Mouse (Mus musculus): Measurements from ENCODE around the gene Commd1.

Commd1 gene

DNA sequence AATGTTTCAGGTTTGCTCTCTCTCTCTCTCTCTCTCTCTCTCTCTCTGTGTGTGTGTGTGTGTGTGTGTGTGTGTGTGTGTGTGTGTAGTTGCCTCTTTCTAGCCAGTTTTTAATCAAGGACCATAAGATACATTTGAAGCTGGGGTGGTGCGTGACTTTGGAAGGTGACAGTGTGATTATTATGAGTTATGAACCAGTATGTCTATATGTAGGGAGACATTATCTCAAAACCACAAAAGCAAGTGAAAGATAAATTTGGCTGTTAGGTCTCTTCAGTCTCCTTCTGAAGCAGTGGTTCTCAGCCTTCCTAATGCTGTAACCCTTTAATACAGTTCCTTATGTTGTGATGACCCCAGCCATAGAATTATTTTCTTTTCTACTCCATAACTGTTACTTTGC, 96.8 kb downstream of the Commd1 start:
- no peak for DNase-seq

GRCm38 (mm10) chr11:22883676-22884075, 98.5 kb downstream of the Commd1 start:
- no peak for DNase-seq

DNA sequence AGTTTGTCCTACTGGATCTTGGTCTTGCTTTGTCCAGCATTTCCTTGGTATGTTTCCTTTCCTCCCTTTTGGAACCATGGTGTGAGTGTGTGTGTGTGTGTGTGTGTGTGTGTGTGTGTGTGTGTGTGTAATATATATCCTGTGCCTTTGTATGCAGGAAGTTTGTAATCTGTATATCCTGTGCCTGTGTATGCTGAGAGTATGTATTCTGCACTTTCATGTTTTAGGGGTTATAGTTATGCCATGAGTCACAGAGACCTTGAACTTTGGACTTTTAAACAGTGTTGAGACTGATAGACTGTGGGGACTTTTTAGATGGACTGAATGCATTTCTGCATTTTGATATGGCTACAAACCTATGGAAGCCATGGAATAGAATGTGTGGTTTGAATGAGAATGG, 99.3 kb downstream of the Commd1 start:
- DNase-seq = no peak

DNA sequence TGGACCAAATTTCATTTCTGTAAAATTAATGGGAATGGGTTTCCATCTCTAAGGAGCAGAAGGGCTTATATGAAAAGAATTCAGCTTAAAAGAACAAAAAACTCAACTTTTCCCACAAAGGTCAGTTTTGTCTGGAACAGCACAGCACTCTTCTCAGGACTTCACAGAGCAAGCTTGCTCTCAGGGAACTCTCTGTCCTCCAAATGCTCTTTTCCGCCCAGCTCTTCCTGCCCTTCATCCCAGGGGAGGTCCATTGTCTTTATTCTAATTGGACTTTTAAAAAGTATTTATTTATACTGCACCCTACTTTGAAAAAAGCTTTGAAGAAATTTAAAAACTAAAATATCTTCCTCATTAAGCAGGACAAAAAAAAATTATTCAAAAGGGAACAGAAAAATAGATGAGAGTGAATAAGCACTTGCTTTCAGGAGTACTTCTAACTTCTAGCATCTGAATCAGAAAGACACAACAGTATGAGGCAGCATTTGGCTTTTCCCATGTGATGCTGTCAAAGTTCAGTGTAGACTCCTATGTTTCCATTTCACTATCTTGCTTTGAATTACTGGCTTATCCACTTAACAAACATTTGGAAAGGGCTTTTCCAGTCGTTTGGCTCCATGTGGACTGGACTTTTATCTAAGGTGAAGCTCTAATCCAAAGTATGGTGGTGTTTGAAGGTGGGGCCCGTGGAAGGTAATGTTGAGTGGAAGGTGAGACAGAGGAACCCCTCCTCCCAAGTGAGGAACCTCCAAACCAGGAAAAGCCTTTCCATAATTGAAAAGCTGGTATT, 101.6 kb downstream of the Commd1 start:
- no peak for DNase-seq

DNA sequence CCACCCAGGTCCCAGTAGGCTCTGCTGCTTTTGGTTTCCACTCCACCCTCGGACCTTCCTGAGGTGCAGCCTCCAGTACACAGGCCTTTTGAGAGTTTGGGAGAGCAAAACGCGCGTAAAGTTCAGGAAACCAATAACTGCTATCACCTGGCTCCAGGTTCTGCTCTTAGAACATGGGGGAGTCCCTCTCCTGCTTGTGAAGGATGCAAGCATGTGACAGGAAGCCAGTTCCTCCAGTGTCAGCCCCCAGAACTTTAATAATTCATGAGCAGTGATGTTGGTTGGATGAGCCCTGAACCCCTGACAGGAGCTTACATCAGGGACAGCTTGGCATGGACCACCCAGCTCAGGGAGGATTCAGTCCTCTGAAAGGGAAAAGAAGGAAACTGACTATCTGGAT, 102.5 kb downstream of the Commd1 start:
- no peak for DNase-seq

DNA sequence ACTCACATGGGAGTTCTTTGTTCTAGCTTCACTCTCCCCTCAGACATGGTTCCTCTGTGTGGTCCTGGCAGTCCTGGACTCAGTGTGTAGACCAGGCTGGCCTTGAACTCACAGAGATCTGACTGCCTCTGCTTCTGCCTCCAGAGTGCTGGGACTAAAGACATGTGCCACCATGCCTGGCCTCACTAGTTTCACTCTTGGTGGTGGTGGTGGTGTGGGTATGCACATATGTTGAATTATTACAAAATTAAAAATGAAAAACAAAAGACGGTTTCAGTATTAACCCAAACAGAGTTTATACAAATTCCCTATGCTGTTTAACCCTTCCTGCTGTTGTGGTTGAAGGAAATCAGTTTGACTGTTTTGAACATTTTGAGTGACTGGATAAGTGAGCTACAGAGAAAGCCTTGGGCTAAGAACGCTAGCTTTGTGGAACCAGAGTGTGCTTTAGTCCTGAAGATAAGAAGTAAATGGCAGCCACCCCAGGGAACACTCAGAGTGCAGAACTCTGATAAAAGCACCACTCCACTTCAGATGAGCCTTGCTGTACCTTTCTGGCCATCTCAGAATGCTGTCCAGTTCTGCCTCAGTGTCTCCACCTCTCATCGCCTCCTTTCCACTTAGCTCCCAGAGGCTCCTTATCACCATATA, 105.4 kb downstream of the Commd1 start:
- DNase-seq = no peak

DNA sequence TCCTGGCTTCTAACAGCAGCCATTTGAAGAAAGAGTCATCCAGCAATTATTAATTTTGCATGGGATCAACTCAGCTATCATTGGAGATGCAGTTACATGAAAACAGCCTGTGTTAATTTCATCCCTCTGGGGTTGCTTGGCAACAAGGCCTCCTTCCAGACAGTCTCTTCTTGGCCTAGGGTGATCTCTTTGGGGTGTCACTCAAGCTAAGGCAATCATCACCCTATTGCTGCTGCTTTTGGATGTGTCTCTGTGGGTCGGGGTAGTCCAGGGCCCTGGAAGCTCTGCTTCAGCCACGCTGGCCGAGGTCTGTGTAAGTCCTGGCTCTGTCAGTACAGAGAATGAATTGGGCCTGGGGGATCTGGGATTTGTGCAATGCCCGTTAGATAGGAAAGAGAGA, 106.9 kb downstream of the Commd1 start:
- no peak for DNase-seq

DNA sequence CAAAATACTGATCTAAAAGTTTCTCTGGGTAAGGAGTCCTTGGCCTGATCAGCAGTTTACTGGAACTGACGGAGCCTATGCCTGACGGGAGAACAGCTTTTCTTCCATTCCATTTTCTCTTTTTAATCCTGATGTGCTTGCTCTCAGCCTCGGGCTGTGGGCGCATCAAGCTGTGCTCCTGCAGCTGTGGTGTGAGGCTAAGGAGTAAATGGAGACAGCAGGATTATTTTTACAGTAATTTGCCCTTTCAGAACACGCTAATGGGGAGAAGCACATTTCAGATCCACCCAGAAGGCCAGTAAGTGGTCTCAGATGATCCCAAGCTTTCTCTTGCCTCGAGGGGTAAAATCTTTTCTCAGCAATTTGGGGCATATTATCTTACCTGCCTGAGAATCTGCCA, 107.4 kb downstream of the Commd1 start:
- no peak for DNase-seq

- DNase-seq = peak in 1 of 2 experiments; percentile 11
Measured at GRCm38 (mm10) chr11:22873383-22873782, 108.8 kb downstream of the Commd1 start.

DNA sequence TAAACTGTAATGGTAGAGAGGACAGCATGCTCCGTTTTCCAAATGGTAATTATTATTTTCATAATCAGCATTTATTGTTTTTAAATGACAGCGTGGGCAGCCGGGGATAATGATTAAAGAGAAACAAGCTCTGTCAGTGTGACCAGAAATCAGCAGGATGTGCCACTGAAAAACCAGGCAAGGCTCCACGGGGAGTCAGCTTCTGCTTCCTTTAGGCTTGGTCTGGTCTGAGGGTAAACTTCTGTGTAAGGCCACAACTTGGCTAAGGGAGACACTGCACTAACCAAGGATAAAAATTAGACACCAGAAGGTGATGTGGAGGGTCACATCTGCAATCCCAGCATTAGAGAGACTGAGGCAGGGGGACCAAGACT, 109.9 kb downstream of the Commd1 start:
- DNase-seq = no peak

GRCm38 (mm10) chr11:22871628-22872306, 110.4 kb downstream of the Commd1 start:
- peak in 1 of 2 experiments; percentile 18 for DNase-seq

DNA sequence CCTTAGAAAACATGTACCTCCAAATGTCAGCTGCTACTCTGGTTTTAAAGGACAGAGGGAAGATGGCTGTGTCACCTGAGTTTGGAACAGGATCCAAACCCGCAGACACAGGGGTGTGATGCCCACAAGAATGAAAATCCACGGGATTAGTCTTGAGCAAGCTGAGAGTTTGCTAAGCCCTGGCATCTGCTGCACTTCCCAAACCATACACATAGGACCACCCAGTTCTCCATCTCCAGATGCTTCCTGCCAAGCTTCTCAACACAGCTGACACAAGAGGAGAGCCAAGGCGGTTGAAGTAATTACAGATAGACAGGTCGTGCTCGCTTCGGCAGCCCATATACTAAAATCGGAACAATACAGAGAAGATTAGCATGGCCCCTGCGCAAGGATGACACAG, 113.6 kb downstream of the Commd1 start:
- no peak for DNase-seq

- DNase-seq = no peak
Measured at GRCm38 (mm10) chr11:22867691-22868090, 114.5 kb downstream of the Commd1 start.

DNA sequence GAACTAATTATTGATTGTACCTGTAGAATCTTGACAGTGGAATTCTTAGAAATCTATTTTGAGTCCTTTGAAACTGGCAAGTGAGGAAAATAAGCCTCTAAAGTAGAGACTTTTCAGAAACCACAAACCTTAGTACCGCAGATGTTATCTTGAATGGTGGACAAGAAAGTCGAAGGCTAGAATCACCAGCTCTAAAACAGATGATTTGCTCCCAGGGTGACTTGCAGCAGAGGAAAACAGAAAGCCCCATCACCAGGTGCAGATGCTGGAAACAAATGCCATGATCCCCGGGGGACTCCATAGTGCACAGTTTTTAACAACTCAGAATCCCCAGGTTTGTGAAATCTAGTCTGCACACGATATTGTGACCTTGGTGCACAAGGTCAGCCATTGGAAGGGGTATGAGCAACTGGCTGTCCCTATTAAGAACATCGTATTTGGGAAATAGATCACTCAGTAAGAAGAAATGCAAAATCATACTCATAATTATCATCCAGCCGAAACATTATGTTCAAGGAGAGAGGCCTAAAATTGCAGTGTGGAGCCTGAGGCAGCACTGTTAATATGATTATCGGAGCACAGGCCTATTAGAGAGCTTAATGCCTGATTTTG, 116.4 kb downstream of the Commd1 start:
- no peak for DNase-seq

DNA sequence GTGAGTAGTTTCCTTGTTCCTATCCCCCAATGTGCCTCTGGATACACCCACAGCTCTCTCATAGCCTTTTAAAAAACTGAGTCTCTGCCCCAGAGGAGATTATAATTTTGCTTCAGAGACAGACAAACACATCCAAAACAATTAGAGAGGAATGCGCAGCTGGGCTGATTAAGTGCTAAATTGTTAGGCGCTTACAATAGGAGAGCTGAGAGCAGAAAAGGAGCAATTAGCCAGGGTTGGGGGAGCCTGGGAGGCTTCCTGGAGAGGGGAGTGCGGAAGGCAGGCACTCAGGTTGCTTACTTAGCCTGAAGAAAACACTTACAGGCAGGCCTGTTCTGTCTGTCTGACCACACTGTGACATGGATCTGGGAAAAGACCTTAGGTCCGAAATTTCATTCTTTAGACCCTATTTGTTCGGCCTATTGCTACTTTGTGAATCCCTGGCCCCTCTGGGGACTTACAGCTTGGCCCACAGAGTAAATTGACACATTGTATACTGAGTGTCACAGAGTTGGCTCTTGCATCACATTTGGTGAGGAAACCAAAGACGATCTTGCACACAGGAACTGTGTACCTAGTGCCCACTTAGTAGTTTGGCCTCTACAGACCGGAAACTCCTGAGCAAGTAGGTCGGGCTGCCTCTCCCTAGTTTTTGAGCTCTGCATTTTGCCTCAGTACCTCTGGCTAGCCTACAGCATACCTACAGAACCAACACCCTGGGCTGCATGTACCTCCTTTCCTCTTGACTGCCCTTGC, 117.7 kb downstream of the Commd1 start:
- DNase-seq = peak in 1 of 2 experiments; percentile 67

- DNase-seq = no peak
Measured at GRCm38 (mm10) chr11:22863581-22863980, 118.6 kb downstream of the Commd1 start.

- DNase-seq = no peak
Measured at GRCm38 (mm10) chr11:22861315-22861714, 120.9 kb downstream of the Commd1 start.

GRCm38 (mm10) chr11:22860335-22861227, 121.6 kb downstream of the Commd1 start, which contains the start of gene B3gnt2:
TSS of gene B3gnt2 (minus strand) at chr11:22860961.
- DNase-seq = peak; percentile 72 to 81

GRCm38 (mm10) chr11:22859633-22860334, 122.4 kb downstream of the Commd1 start:
- peak; percentile 90 to 91 for DNase-seq

- DNase-seq = no peak
Measured at GRCm38 (mm10) chr11:22859301-22859632, 122.9 kb downstream of the Commd1 start.
